9 mouse cellular contexts compared by ENCODE assay signal in the genomic region with DNA sequence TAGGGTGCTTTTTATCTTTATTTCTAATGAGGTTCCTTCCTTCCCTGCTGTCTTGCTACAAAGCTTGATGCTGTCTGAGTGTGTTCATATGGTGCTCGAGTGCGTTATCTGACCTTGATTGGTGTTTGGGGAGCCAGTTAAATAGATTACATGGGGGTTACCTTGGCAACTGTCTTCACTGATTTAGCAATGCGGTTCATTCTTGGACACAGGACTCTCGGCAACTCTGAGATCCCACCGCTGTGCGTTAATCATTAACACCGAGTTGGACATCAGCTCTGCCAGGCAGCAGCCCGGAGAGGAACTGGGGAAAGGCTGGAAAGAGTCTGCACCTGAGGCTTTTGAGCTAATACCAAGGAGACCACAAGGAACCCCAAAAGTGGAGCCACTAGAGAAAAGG.
A peak's percentile ranks its signal among the peaks of the same experiment; 100 is the strongest.
DNase-seq lines count a peak whose midpoint lies in the region; ATAC-seq lines count a peak whose summit lies in the region.
"Had no signal": no experiment of that assay in that cellular context is flagged by ENCODE, and none has a peak within 500 bp of the region (broad histone marks: within the 10 kb centered on the region; RNA-seq: fewer than 3 reads in every experiment).

No protein-coding gene starts in this region.

- no peaks in the 10 kb centered on the region for H3K9me3 ChIP-seq in hindbrain, embryonic 11.5 days (ENCODE audit: control insufficient read depth, low read length)
- H3K9me3 ChIP-seq in neural tube, embryonic 14.5 days (ENCODE audit: control insufficient read depth, low read length), result no peaks in the 10 kb centered on the region

- intact Hi-C loops in heart, postnatal 25 days (cut with DNase I), result no loop called here

- ATAC-seq in hindbrain, embryonic 11.5 days (ENCODE audit: low FRiP score), result peak; percentile 64
- peak; percentile 80 for ATAC-seq in neural tube, embryonic 14.5 days (ENCODE audit: low read depth)

- WGBS in hindbrain, embryonic 11.5 days, result 47% methylated on average over 8 of the region's 8 CpGs
- WGBS in neural tube, embryonic 14.5 days, result 31% methylated on average over 8 of the region's 8 CpGs

- H3K4me3 ChIP-seq in hindbrain, embryonic 11.5 days (ENCODE audit: low read depth, low read length), result no peak overlapping the region
- H3K4me3 ChIP-seq in neural tube, embryonic 14.5 days (ENCODE audit: low read depth, low read length), result no peak overlapping the region

- H3K9ac ChIP-seq in hindbrain, embryonic 11.5 days (ENCODE audit: low read depth, low read length), result no peak overlapping the region
- no peak overlapping the region for H3K9ac ChIP-seq in neural tube, embryonic 14.5 days (replicated peaks; ENCODE audit: low read depth, low read length)

- no peaks in the 10 kb centered on the region for H3K36me3 ChIP-seq in hindbrain, embryonic 11.5 days (ENCODE audit: control insufficient read depth, insufficient read depth, low read length)
- no peaks in the 10 kb centered on the region for H3K36me3 ChIP-seq in neural tube, embryonic 14.5 days (ENCODE audit: control insufficient read depth, insufficient read depth, low read length)

- no peak overlapping the region for H3K27ac ChIP-seq in hindbrain, embryonic 11.5 days (ENCODE audit: low read depth, low read length)
- H3K27ac ChIP-seq in neural tube, embryonic 14.5 days (ENCODE audit: low read depth, low read length), result no peak overlapping the region; the same call in 1 of the 2 replicates

- no peaks in the 10 kb centered on the region for H3K27me3 ChIP-seq in hindbrain, embryonic 11.5 days (ENCODE audit: control insufficient read depth, insufficient read depth, low read length)
- no peaks in the 10 kb centered on the region for H3K27me3 ChIP-seq in neural tube, embryonic 14.5 days (ENCODE audit: control insufficient read depth, insufficient read depth, low read length)

- no peak overlapping the region for H3K4me2 ChIP-seq in hindbrain, embryonic 11.5 days (replicated peaks; ENCODE audit: low read depth, low read length)
- H3K4me2 ChIP-seq in neural tube, embryonic 14.5 days (ENCODE audit: low read depth, low read length), result no peak overlapping the region

- no peaks in the 10 kb centered on the region for H3K4me1 ChIP-seq in hindbrain, embryonic 11.5 days (replicated peaks; ENCODE audit: control insufficient read depth, insufficient read depth, low read length)
- no peaks in the 10 kb centered on the region for H3K4me1 ChIP-seq in neural tube, embryonic 14.5 days (ENCODE audit: control insufficient read depth, insufficient read depth, low read length)

- peak; percentile 1 to 4 for DNase-seq in cerebellum, postnatal 14 days
- no peak for DNase-seq in cerebellum, adult 18-20 months
- peak; percentile 2 for DNase-seq in hindbrain, embryonic 11.5 days (ENCODE audit: low spot score)
- peak; percentile 46 to 47 for DNase-seq in kidney, postnatal 36 days
- DNase-seq in heart, postnatal 25 days (ENCODE audit: low spot score), result no peak
- no peak for DNase-seq in thymus, postnatal 4 days
- DNase-seq in B cell, adult 2 months, result no peak
- DNase-seq: heart, postnatal 36 days had no signal

Comparison
In these comparisons a context has a peak if more than half of its experiments do, and no peak if none do; other contexts are left out.
1. DNase-seq: peak in cerebellum, postnatal 14 days (2 of 2), hindbrain, embryonic 11.5 days (single experiment) and kidney, postnatal 36 days (2 of 2); none in cerebellum, adult 18-20 months (0 of 2), heart, postnatal 25 days (single experiment), thymus, postnatal 4 days (single experiment) and B cell, adult 2 months (0 of 2).